ENCODE assay signal across 7 mouse cellular contexts in genomic region chr11:53958176-53958575, GRCm38 (mm10). TPM values are rescaled to one million over a fixed set of nuclear protein-coding genes. Genes with fewer than 3 reads are reported as not detected.
DNase-seq lines count a peak whose midpoint lies in the region; ATAC-seq and TF ChIP-seq lines count a peak whose summit lies in the region.
"Not testable (repeated sequence)": the region's sequence is repeated elsewhere in the genome, so short reads cannot be mapped to it uniquely, and the experiment has no call there.

No protein-coding gene starts in this region.

- not testable (repeated sequence) for H3K4me3 ChIP-seq in ES-Bruce4 (ENCODE audit: low read depth, low read length); bone marrow, adult 2 months (replicated peaks; ENCODE audit: control insufficient read depth, low read depth, low read length); liver, embryonic 14.5 days (ENCODE audit: insufficient read depth in 1 of 2, low read depth in 2 of 2, low read length in 2 of 2); stomach, postnatal 0 days (ENCODE audit: low read depth, low read length)

- TF ChIP-seq EP300 in ES-Bruce4 (IDR thresholded peaks at IDR 0.05; ENCODE audit: insufficient read depth, low read depth, low read length); liver, embryonic 14.5 days (IDR thresholded peaks at IDR 0.05; ENCODE audit: low read depth); stomach, postnatal 0 days (optimal IDR thresholded peaks at IDR 0.05): not testable (repeated sequence)

- H3K9ac ChIP-seq in ES-Bruce4 (ENCODE audit: low read depth, poor library complexity, severe bottlenecking); liver, embryonic 14.5 days (replicated peaks); stomach, postnatal 0 days (ENCODE audit: low read length): not testable (repeated sequence)

- ATAC-seq in liver, embryonic 14.5 days (ENCODE audit: insufficient read depth); stomach, postnatal 0 days (ENCODE audit: low FRiP score, low TSS enrichment): not testable (repeated sequence)

- not testable (repeated sequence) for H3K4me2 ChIP-seq in liver, embryonic 14.5 days (ENCODE audit: low read depth); stomach, postnatal 0 days (replicated peaks; ENCODE audit: low read depth)

- H3K36me3 ChIP-seq in ES-Bruce4 (ENCODE audit: control insufficient read depth, insufficient read depth, low read length, poor library complexity, severe bottlenecking); liver, embryonic 14.5 days (replicated peaks; ENCODE audit: control insufficient read depth, insufficient read depth, low read depth); stomach, postnatal 0 days (ENCODE audit: control insufficient read depth, insufficient read depth, low read length): not testable (repeated sequence)

- TF ChIP-seq CTCF in ES-Bruce4 (IDR thresholded peaks at IDR 0.05; ENCODE audit: low read depth, low read length): peak; percentile 46
- TF ChIP-seq CTCF in bone marrow, adult 2 months (IDR thresholded peaks at IDR 0.05; ENCODE audit: control insufficient read depth, insufficient read depth, low read length): peak; percentile 36
- TF ChIP-seq CTCF in liver, embryonic 14.5 days (IDR thresholded peaks at IDR 0.05; ENCODE audit: low read depth): peak; percentile 65
- peak; percentile 59 for TF ChIP-seq CTCF in stomach, postnatal 0 days (IDR thresholded peaks at IDR 0.05; ENCODE audit: low read depth)

- DNase-seq in gastrocnemius, postnatal 10 days: peak; percentile 12
- DNase-seq in kidney, adult 8-10 months: peak; percentile 15 to 29
- DNase-seq in liver, embryonic 14.5 days (ENCODE audit: low read depth in 3 of 3, low spot score in 3 of 3): not testable (repeated sequence)
- peak; percentile 25 to 39 for DNase-seq in natural killer cell, adult 2 months (ENCODE audit: low spot score in 2 of 2)
- DNase-seq in stomach, postnatal 0 days (ENCODE audit: low spot score): peak; percentile 16

- not testable (repeated sequence) for H3K9me3 ChIP-seq in ES-Bruce4 (replicated peaks; ENCODE audit: control insufficient read depth, insufficient read depth, low read length, poor library complexity, severe bottlenecking); liver, embryonic 14.5 days (ENCODE audit: control insufficient read depth, low read length); stomach, postnatal 0 days (ENCODE audit: control insufficient read depth, low read length)

- WGBS in bone marrow, adult 2 months: 50% methylated on average over 4 of the region's 4 CpGs
- 21% methylated on average over 4 of the region's 4 CpGs for WGBS in liver, embryonic 14.5 days (ENCODE audit: insufficient replicate concordance)
- WGBS in stomach, postnatal 0 days: 24% methylated on average over 3 of the region's 4 CpGs

- H3K27ac ChIP-seq in ES-Bruce4 (ENCODE audit: insufficient read depth, low read length); bone marrow, adult 2 months (ENCODE audit: control insufficient read depth, insufficient read depth, low read depth, low read length, poor library complexity); liver, embryonic 14.5 days; stomach, postnatal 0 days (replicated peaks): not testable (repeated sequence)

- TF ChIP-seq POLR2A in ES-Bruce4 (IDR thresholded peaks at IDR 0.05; ENCODE audit: insufficient read depth, low read length); bone marrow, adult 2 months (IDR thresholded peaks at IDR 0.05; ENCODE audit: borderline replicate concordance, control insufficient read depth, low read depth, low read length): not testable (repeated sequence)

- H3K27me3 ChIP-seq in ES-Bruce4 (ENCODE audit: control insufficient read depth, insufficient read depth, low read length, poor library complexity, severe bottlenecking); liver, embryonic 14.5 days (ENCODE audit: control insufficient read depth, insufficient read depth, low read length); stomach, postnatal 0 days (ENCODE audit: control insufficient read depth, insufficient read depth, low read length): not testable (repeated sequence)

- H3K4me1 ChIP-seq in ES-Bruce4 (ENCODE audit: control insufficient read depth, insufficient read depth, low read length); bone marrow, adult 2 months (ENCODE audit: control insufficient read depth, insufficient read depth, low read length); liver, embryonic 14.5 days (replicated peaks; ENCODE audit: control insufficient read depth in 2 of 2, insufficient read depth in 2 of 2, low read length in 1 of 2); stomach, postnatal 0 days (replicated peaks; ENCODE audit: control insufficient read depth, insufficient read depth): not testable (repeated sequence)

RNA-seq across cellular contexts. Expression of gene Slc22a21, which starts 22.0 kb away (rescaled TPM):
- 2.9 and 3.0 TPM in 2 replicates for polyA plus RNA-seq in ES-Bruce4 (2011; ENCODE audit: insufficient read depth, insufficient read length, low read depth, missing spikeins)
- polyA plus RNA-seq in bone marrow, adult 2 months (2011; ENCODE audit: insufficient read depth, insufficient read length, low replicate concordance, missing spikeins): 3.1 and 6.3 TPM in 2 replicates
- total RNA-seq in gastrocnemius, postnatal 10 days (2021): 1 to 10 TPM; 1.7 to 2.6 TPM
- 2.0 and 2.8 TPM in 2 replicates for polyA plus RNA-seq in liver, embryonic 14.5 days (2012; rRNA removed)
- polyA plus RNA-seq in liver, embryonic 14.5 days (2014; fragmentation: Nextera tagmentation; extraction: Ambion mirVana): 1.3 and 1.7 TPM in 2 replicates
- 6.0 and 6.3 TPM in 2 replicates for polyA plus RNA-seq in stomach, postnatal 0 days (2015; fragmentation: Nextera tagmentation; extraction: Ambion mirVana)
